In the genomic region with DNA sequence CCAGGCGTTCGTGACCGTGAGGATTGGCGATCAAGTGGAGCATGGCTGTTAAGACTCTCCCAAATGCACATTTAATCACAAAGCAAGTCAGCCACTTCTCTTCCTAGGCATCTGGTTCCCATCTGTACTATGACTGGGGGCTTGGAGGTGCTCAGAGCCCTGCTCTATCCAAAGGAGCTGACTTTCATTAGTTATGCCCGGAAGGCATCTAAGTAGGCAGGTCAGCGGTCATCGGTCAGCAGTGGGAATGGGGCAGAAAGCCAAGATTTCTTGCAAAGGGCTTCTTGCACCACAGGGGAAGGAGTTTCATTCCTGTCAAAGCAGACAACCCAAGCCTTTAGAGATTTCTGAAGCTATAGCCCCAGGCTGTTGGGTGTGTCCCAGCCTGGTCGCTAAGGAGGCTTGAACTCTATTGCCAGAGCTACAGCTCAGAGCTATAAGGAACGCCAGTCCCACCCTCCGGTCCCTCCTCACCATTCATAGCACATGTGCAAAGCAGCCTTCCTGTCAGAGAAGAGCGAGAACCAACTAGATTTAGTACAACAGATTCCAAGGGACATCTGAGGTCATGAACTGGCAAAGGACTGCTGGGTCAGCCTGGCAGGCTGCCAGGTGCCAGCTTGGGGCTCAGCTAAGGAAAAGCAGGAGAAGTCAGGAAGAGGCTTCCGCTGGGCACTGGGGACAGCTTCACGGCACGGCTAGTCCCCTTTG, we compare ENCODE assay signal across 8 mouse cellular contexts.
DNase-seq lines count a peak whose midpoint lies in the region; ATAC-seq and TF ChIP-seq lines count a peak whose summit lies in the region.

No protein-coding gene starts in this region.

- DNase-seq in gastrocnemius, adult 2 months = peak; percentile 71
- DNase-seq in gastrocnemius, postnatal 4 days (ENCODE audit: low spot score in 2 of 2) = no peak
- DNase-seq in cerebellum, adult 9-10 months = peak; percentile 27
- peak; percentile 64 to 69 for DNase-seq in heart, postnatal 10 days
- DNase-seq in limb, embryonic 11.5 days (ENCODE audit: low spot score) = peak; percentile 73
- no peak for DNase-seq in spleen, postnatal 10 days (ENCODE audit: low spot score in 2 of 2)
- DNase-seq in forebrain, postnatal 0 days = no peak

- 0 out of 2 replicates have a peak overlapping the region, but pooled peaks have one; percentile 11 for H3K4me2 ChIP-seq in limb, embryonic 11.5 days (ENCODE audit: low read depth, severe bottlenecking)
- H3K4me2 ChIP-seq in forebrain, postnatal 0 days (ENCODE audit: low read depth) = no peak overlapping the region

- H3K36me3 ChIP-seq in limb, embryonic 11.5 days (ENCODE audit: control insufficient read depth, insufficient read depth, low read length) = no peaks in the 10 kb centered on the region
- no peaks in the 10 kb centered on the region for H3K36me3 ChIP-seq in forebrain, postnatal 0 days (ENCODE audit: insufficient read depth)

- 22% methylated on average over 14 of the region's 14 CpGs for WGBS in limb, embryonic 11.5 days
- WGBS in forebrain, postnatal 0 days = 75% methylated on average over 14 of the region's 14 CpGs

- H3K27ac ChIP-seq in gastrocnemius, adult 2 months = peak overlapping the region; percentile 72
- 0 out of 2 replicates have a peak overlapping the region, but pooled peaks have one; percentile 30 for H3K27ac ChIP-seq in limb, embryonic 11.5 days (replicated peaks; ENCODE audit: low read depth, low read length)
- no peak overlapping the region for H3K27ac ChIP-seq in forebrain, postnatal 0 days (ENCODE audit: low read depth, low read length)

- H3K9ac ChIP-seq in limb, embryonic 11.5 days (ENCODE audit: low read length) = no peak overlapping the region
- H3K9ac ChIP-seq in forebrain, postnatal 0 days = no peak overlapping the region

- no peaks in the 10 kb centered on the region for H3K9me3 ChIP-seq in limb, embryonic 11.5 days (ENCODE audit: control insufficient read depth, low read length)
- no peaks in the 10 kb centered on the region for H3K9me3 ChIP-seq in forebrain, postnatal 0 days (ENCODE audit: low read length)

- H3K4me3 ChIP-seq in gastrocnemius, adult 2 months = peak overlapping the region; percentile 19
- H3K4me3 ChIP-seq in limb, embryonic 11.5 days (ENCODE audit: low read depth, low read length) = no peak overlapping the region
- no peak overlapping the region for H3K4me3 ChIP-seq in forebrain, postnatal 0 days (ENCODE audit: low read depth, low read length)

- intact Hi-C loops in gastrocnemius, adult 2 months (cut with DNase I) = loop anchor here (5.0 kb wide), 1 partner anchor 178 kb away; the partner anchor contains the start of gene Fam43a
- intact Hi-C loops in heart, postnatal 10 days (cut with DNase I) = no loop called here

- H3K4me1 ChIP-seq in limb, embryonic 11.5 days (ENCODE audit: control insufficient read depth, insufficient read depth, low read length) = peaks cover 27% of the 10 kb centered on the region
- H3K4me1 ChIP-seq in forebrain, postnatal 0 days (ENCODE audit: insufficient read depth) = no peaks in the 10 kb centered on the region

- no peak for TF ChIP-seq CTCF in gastrocnemius, adult 2 months (IDR thresholded peaks at IDR 0.05)
- no peak for TF ChIP-seq CTCF in forebrain, postnatal 0 days (IDR thresholded peaks at IDR 0.05; ENCODE audit: low read depth)

- peak; percentile 68; the same call in 1 of the 2 replicates for ATAC-seq in limb, embryonic 11.5 days (ENCODE audit: insufficient number of reproducible peaks, low FRiP score, low TSS enrichment, low read depth)
- ATAC-seq in activated CD4-positive, CD25-positive, alpha-beta regulatory T cell, adult 4 months = no peak
- no peak for ATAC-seq in forebrain, postnatal 0 days

- H3K27me3 ChIP-seq in limb, embryonic 11.5 days (ENCODE audit: control insufficient read depth, insufficient read depth, low read length) = no peaks in the 10 kb centered on the region; the same call in 1 of the 2 replicates
- no peaks in the 10 kb centered on the region for H3K27me3 ChIP-seq in forebrain, postnatal 0 days (ENCODE audit: insufficient read depth, low read length)

Comparison
In these comparisons a context has a peak if more than half of its experiments do, and no peak if none do; other contexts are left out.
1. DNase-seq: peak in gastrocnemius, adult 2 months (single experiment), cerebellum, adult 9-10 months (single experiment), heart, postnatal 10 days (2 of 2) and limb, embryonic 11.5 days (single experiment); none in gastrocnemius, postnatal 4 days (0 of 2), spleen, postnatal 10 days (0 of 2) and forebrain, postnatal 0 days (single experiment).